Mouse (Mus musculus) cortical plate, adult 2 months (tissue): ENCODE data around the gene Sdk1.

Experiments used
- CTCF ChIP-seq: fragments of 200-500 bp; IDR thresholded peaks from 2 replicates; pipeline ENCODE4 v1.5.1; 2011; ENCODE audit warnings: mild to moderate bottlenecking, control low read depth, low read length; ENCODE audit not compliant: insufficient read depth; ENCODE audit errors: extremely low read depth
- POLR2A ChIP-seq: fragments of 200-500 bp; IDR thresholded peaks from 2 replicates; pipeline ENCODE4 v1.6.1; 2011; ENCODE audit warnings: mild to moderate bottlenecking, low read length, control low read depth; ENCODE audit not compliant: insufficient read depth; ENCODE audit errors: extremely low read depth

DNA sequence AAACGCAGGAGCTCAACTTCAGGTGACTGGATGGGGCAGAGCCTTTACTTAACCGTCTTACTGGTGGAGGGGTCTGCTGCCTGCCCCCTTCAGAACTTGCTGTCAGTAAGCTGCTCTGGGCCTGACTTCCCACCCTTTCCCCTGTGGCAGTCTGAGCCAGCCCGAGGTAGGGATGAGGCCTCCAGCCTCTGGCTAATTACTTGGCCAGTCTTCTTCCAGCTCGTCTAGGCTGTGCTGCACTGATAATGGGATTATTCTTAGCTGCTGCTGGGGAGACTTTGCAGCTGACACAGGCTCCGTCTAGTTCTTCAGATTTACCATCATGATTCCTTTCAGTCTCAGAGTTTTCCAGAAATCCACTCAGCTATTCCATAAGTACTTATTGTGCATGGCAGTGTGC is 104.2 kb downstream of the Sdk1 start:
- TF ChIP-seq CTCF (no peak), POLR2A (no peak)
